Mouse (Mus musculus) stomach, adult 2 months (tissue): ENCODE results near the gene Ctu2. TPM values are rescaled to one million over a fixed set of nuclear protein-coding genes. Genes with fewer than 3 reads are reported as not detected.

Source experiments
- polyA plus RNA-seq: library from polyadenylated mRNA; depleted of rRNA; stranded (reverse); fragments of >200 nt; gene quantifications from 2 replicates; pipeline ENCODE4 v1.2.3, GENCODE M21; 2012; rRNA removed

Gene Ctu2
- polyA plus RNA-seq = 20.3 and 26.9 TPM in 2 replicates

GRCm38 (mm10) chr8:122475580-122476320 lies at the start of gene Ctu2, which contains the start of gene Rnf166:
Gene Ctu2 (plus strand): TSS chr8:122476143.
Gene Rnf166 (minus strand): TSS chr8:122476064.

GRCm38 (mm10) chr8:122432443-122433268 lies 43.3 kb upstream of the Ctu2 start, which contains the start of gene Cyba:
Gene Cyba (minus strand): TSS chr8:122432930.

GRCm38 (mm10) chr8:122443262-122444006 lies 32.5 kb upstream of the Ctu2 start, which contains the start of gene Mvd:
Gene Mvd (minus strand): TSS chr8:122443422.

GRCm38 (mm10) chr8:122460524-122461472 lies 15.1 kb upstream of the Ctu2 start, which contains the start of gene Snai3:
Gene Snai3 (minus strand): TSS chr8:122460733.

Other genes starting within 250 kb of the Ctu2 start
- 109 and 155 TPM in 2 replicates for gene Zfpm1, start 194.0 kb upstream of the Ctu2 start, polyA plus RNA-seq
- 0.10 and 0.12 TPM in 2 replicates for gene Trhr2, start 115.4 kb upstream of the Ctu2 start, polyA plus RNA-seq
- gene Zc3h18, start 99.5 kb upstream of the Ctu2 start, polyA plus RNA-seq = 8.7 and 12.0 TPM in 2 replicates
- gene Il17c, start 54.1 kb upstream of the Ctu2 start, polyA plus RNA-seq = 0.62 TPM in 1 of 2 replicates, not detected in the other
- 98.1 and 167 TPM in 2 replicates for gene Cyba, start 43.2 kb upstream of the Ctu2 start, polyA plus RNA-seq
- gene Mvd, start 32.7 kb upstream of the Ctu2 start, polyA plus RNA-seq = 23.8 and 27.7 TPM in 2 replicates
- gene Snai3, start 15.4 kb upstream of the Ctu2 start, polyA plus RNA-seq = 3.2 and 5.0 TPM in 2 replicates
- 34.2 and 46.6 TPM in 2 replicates for gene Rnf166, start 79 bp upstream of the Ctu2 start, polyA plus RNA-seq
- 41.3 and 43.5 TPM in 2 replicates for gene Piezo1, start 75.2 kb downstream of the Ctu2 start, polyA plus RNA-seq
- gene Cdt1, start 91.9 kb downstream of the Ctu2 start, polyA plus RNA-seq = 8.9 and 27.7 TPM in 2 replicates
- gene Aprt, start 100.8 kb downstream of the Ctu2 start, polyA plus RNA-seq = 143 and 230 TPM in 2 replicates
- gene Galns, start 135.3 kb downstream of the Ctu2 start, polyA plus RNA-seq = 3.8 and 5.1 TPM in 2 replicates
- gene Trappc2l, start 135.5 kb downstream of the Ctu2 start, polyA plus RNA-seq = 70.7 and 75.9 TPM in 2 replicates
- gene Pabpn1l, start 146.6 kb downstream of the Ctu2 start, polyA plus RNA-seq = 0.14 TPM in 1 of 2 replicates, not detected in the other
- gene Cbfa2t3, start 223.0 kb downstream of the Ctu2 start, polyA plus RNA-seq = 5.2 and 6.4 TPM in 2 replicates